Mouse (Mus musculus) CH12.LX (cell line): ENCODE results near the gene Rnf169. TPM values are rescaled to one million over a fixed set of nuclear protein-coding genes. Genes with fewer than 3 reads are reported as not detected.

Experiments used
- DNase-seq: peaks from one replicate; pipeline ENCODE4 v3.0.0-alpha.2; 2013; ENCODE audit errors: extremely low read depth
- H3K27ac ChIP-seq: 2 replicates; pipeline ENCODE4 v1.5.1; 2012; ENCODE audit warnings: low read depth, mild to moderate bottlenecking, control low read depth, moderate library complexity; ENCODE audit not compliant: insufficient read depth
- H3K27me3 ChIP-seq: replicated peaks from 2 replicates; pipeline ENCODE3; 2012; ENCODE audit warnings: inconsistent platforms
- H3K36me3 ChIP-seq, 2 experiments: replicated peaks in 1 of 2; 2 replicates each; pipeline versions ENCODE3 to v1.6.1; 2012; ENCODE audit warnings: inconsistent platforms in 1 of 2, low read length in 1 of 2, mild to moderate bottlenecking in 1 of 2, mixed read lengths in 1 of 2, moderate library complexity in 1 of 2; ENCODE audit not compliant: control insufficient read depth in 1 of 2, insufficient read depth in 1 of 2
- H3K4me1 ChIP-seq, 2 experiments: 2 replicates each; pipeline ENCODE4 v1.6.1; 2012; ENCODE audit warnings: inconsistent platforms in 1 of 2, moderate library complexity in 1 of 2; ENCODE audit not compliant: insufficient read depth in 2 of 2, control insufficient read depth in 1 of 2
- H3K4me2 ChIP-seq: 2 replicates; pipeline ENCODE4 v1.6.1; 2012; ENCODE audit warnings: low read depth, mild to moderate bottlenecking, control low read depth; ENCODE audit not compliant: poor library complexity, insufficient read depth, severe bottlenecking
- H3K4me3 ChIP-seq, 3 experiments: fragments of 150-350 bp in 1 of 3; sonication (generic) in 1 of 3; replicated peaks in 1 of 3; 2 replicates each; pipeline versions ENCODE3 to v1.5.1; 2011 to 2012; ENCODE audit warnings: low read depth in 2 of 3, low read length in 2 of 3, mild to moderate bottlenecking in 2 of 3, moderate library complexity in 2 of 3, control low read depth in 1 of 3, improper control_type of control experiment in 1 of 3, inconsistent platforms in 1 of 3, mixed read lengths in 1 of 3; ENCODE audit not compliant: poor library complexity in 1 of 3
- H3K79me2 ChIP-seq: replicated peaks from 2 replicates; pipeline ENCODE4 v1.6.1; 2012; ENCODE audit warnings: mild to moderate bottlenecking, moderate library complexity; ENCODE audit not compliant: control insufficient read depth, poor library complexity, insufficient read depth, severe bottlenecking; ENCODE audit errors: extremely low read depth
- H3K9ac ChIP-seq: 2 replicates; pipeline ENCODE4 v1.6.1; 2012; ENCODE audit warnings: low read depth, mild to moderate bottlenecking, control low read depth, moderate library complexity; ENCODE audit not compliant: insufficient read depth
- H3K9me3 ChIP-seq: replicated peaks from 2 replicates; pipeline ENCODE3; 2012; ENCODE audit warnings: low read length, inconsistent platforms, mixed read lengths
- CHD1 ChIP-seq: IDR thresholded peaks from 2 replicates; pipeline ENCODE4 v1.6.1; 2012; ENCODE audit warnings: low read depth, low read length, improper control_type of control experiment, inconsistent platforms
- EP300 ChIP-seq: IDR thresholded peaks from 2 replicates; pipeline ENCODE4 v1.6.1; 2011; ENCODE audit warnings: low read length, improper control_type of control experiment
- GABPA ChIP-seq: IDR thresholded peaks from 2 replicates; pipeline ENCODE4 v1.6.1; 2012; ENCODE audit warnings: low read depth, low read length, improper control_type of control experiment, inconsistent platforms; ENCODE audit not compliant: insufficient replicate concordance
- NELFE ChIP-seq: IDR thresholded peaks from 2 replicates; pipeline ENCODE4 v1.6.1; 2011; ENCODE audit warnings: low read depth, low read length, improper control_type of control experiment
- PAX5 ChIP-seq: IDR thresholded peaks from 2 replicates; pipeline ENCODE4 v1.6.1; 2012; ENCODE audit warnings: low read length, inconsistent platforms, mixed read lengths
- UBTF ChIP-seq: IDR thresholded peaks from 2 replicates; pipeline ENCODE4 v1.6.1; 2012; ENCODE audit warnings: low read depth, mild to moderate bottlenecking, inconsistent platforms, low read length, improper control_type of control experiment, moderate library complexity
- USF2 ChIP-seq: conservative IDR thresholded peaks from 2 replicates; pipeline ENCODE4 v1.6.1; 2011; ENCODE audit warnings: low read depth, low read length, improper control_type of control experiment
- dilution Hi-C: fragments of 300-500 bp; cut with MboI; formaldehyde crosslinking; loops from 2 replicates; pipeline ENCODE4 v1.14.3; 2020; ENCODE audit warnings: low sequenced_read_pairs; ENCODE audit not compliant: extremely low pct_unique_long_range_greater_than_20kb, extremely low pct_ligation_motif_present
- in situ Hi-C: fragments of 300-500 bp; cut with MboI; formaldehyde crosslinking; loops from 3 replicates; pipeline ENCODE4 v1.14.3; 2019; ENCODE audit warnings: low sequenced_read_pairs, low pct_ligation_motif_present, low pct_unique_long_range_greater_than_20kb, mixed read lengths
- polyA plus RNA-seq: library from polyadenylated mRNA; unstranded; fragments of >175 nt; gene quantifications from 2 replicates; pipeline ENCODE4 v1.2.1, GENCODE M21; 2012; ENCODE audit warnings: low read depth; ENCODE audit not compliant: insufficient read length
- total RNA-seq, 2 experiments: library from RNA; depleted of rRNA; stranded (reverse); fragments of 300-350 nt in 1 of 2; fragments of >200 nt in 1 of 2; gene quantifications; 2 replicates each; pipeline ENCODE4 v1.2.3; 2012 to 2014

Gene Rnf169
- total and polyA plus RNA-seq, 3 experiments: 3.7 to 11.4 (median 5.2) TPM

DNA sequence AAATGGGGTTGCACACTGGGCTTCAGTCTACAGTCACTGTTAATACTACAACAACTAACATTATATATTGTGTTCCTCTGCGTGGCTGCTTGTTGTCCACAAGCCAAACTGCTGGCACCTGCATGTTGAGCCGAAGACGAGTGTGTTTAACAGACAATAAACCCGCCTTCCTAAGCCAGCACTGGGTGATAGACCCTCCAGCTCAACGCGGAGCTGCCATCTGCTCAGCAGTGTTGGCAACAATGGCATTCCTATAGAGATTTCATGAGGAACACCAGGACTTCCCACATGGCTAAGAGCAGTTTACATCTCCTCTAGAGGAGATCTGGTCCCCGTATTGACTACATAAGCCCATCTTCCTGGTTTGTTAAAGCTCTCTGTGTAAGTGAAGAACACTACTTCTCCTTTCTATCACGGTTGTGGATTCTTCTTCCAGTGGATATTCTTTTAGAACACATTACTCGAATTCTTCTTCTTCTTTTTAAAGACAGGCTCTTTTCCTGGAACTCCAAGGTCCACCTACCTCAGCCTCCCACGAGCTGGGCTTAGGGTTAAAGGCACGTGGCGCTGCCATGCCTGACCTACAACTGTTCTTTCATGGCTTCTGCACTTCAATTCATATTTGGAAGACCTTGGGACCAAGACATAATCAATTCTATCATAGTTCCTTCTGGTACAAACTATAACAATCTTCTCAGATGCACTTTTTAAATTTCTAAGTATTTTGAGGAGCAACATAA lies 22.9 kb downstream of the Rnf169 start:
- TF ChIP-seq GABPA (no peak), EP300 (no peak), NELFE (no peak)

DNA sequence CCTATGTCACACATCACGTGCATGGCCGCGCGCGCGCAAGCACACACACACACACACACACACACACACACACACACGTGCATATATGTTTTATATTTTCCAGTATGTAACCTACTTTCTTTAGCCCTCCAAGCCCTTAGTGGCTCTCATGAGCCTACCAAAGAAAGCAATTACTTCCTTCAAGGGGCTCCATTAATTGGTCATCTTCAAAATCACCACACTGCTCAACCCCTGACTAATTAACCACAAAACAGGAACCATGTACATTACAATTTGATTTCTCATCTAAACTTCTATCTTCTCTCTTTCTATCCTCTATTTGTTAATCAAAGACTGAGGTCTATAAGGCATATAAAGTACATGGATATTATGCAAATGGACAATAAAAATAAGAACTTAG lies 24.2 kb downstream of the Rnf169 start:
- no peaks in the 10 kb centered on the region for H3K9me3 ChIP-seq
- no peak overlapping the region for H3K9ac ChIP-seq
- dilution Hi-C loops: no loop called here
- H3K27ac ChIP-seq: no peak overlapping the region
- H3K27me3 ChIP-seq: no peaks in the 10 kb centered on the region
- no peak overlapping the region for H3K4me2 ChIP-seq
- no peaks in the 10 kb centered on the region for H3K79me2 ChIP-seq
- peaks cover 6 to 20% of the 10 kb centered on the region in 2 experiments for H3K36me3 ChIP-seq
- TF ChIP-seq USF2 (no peak), UBTF (no peak), PAX5 (no peak)
- H3K4me1 ChIP-seq: peaks cover 0 to 14% of the 10 kb centered on the region in 2 experiments; a peak in 2 of 4 replicates
- DNase-seq: no peak
- in situ Hi-C loops: no loop called here
- no peak overlapping the region for H3K4me3 ChIP-seq

More for the DNA sequence above, 22.9 kb downstream of the Rnf169 start:
- no peak for DNase-seq
- Histone ChIP-seq H3K4me3 (no peak overlapping the region), H3K36me3 (peaks cover 6 to 16% of the 10 kb centered on the region in 2 experiments), H3K27me3 (no peaks in the 10 kb centered on the region), H3K9ac (no peak overlapping the region), H3K4me2 (no peak overlapping the region), H3K4me1 (peaks cover 4 to 26% of the 10 kb centered on the region in 2 experiments; a peak in 3 of 4 replicates), H3K79me2 (no peaks in the 10 kb centered on the region), H3K27ac (no peak overlapping the region), H3K9me3 (no peaks in the 10 kb centered on the region)
- dilution Hi-C loops: no loop called here
- in situ Hi-C loops: no loop called here

DNA sequence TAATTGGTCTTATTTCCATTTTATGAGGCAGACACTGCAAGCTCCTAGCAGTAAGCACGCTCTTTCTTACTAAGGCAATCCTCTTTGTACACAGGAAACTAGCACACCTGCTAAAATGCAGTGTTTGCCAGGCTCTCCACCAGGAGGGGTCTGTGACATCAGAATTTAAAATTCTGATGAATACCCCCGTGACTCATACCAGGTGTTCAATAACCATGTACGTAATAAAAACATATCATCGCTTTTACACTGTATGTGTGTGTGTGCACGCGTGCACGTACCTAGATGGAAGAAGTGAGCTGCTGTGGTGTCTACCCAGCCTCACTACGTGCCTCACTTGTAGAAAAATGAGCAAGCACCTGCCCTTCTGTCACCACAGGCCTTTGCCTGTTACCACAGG lies 26.0 kb downstream of the Rnf169 start:
- Histone ChIP-seq H3K79me2 (no peaks in the 10 kb centered on the region), H3K4me3 (no peak overlapping the region), H3K9me3 (no peaks in the 10 kb centered on the region), H3K27ac (no peak overlapping the region), H3K27me3 (no peaks in the 10 kb centered on the region), H3K9ac (no peak overlapping the region), H3K36me3 (peaks cover 6 to 22% of the 10 kb centered on the region in 2 experiments), H3K4me2 (no peak overlapping the region), H3K4me1 (peaks cover 0 to 8% of the 10 kb centered on the region in 2 experiments; a peak in 1 of 4 replicates)
- TF ChIP-seq CHD1 (no peak), USF2 (no peak)
- in situ Hi-C loops: no loop called here
- dilution Hi-C loops: no loop called here
- no peak for DNase-seq
